Mouse (Mus musculus) hindbrain, embryonic 13.5 days (tissue): Measurements from ENCODE around the gene Gm20431. TPM values are rescaled to one million over a fixed set of nuclear protein-coding genes. Genes with fewer than 3 reads are reported as not detected.

Experiments
- ATAC-seq: fragments of 200-750 bp; cut with Nextera tagmentation; 2 replicates; pipeline ENCODE4 v1.8.0; 2017; ENCODE audit warnings: moderate TSS enrichment; ENCODE audit not compliant: low FRiP score
- H3K27ac ChIP-seq: fragments of 300-500 bp; sonication (generic); 2 replicates; pipeline ENCODE4 v1.5.1; 2015; ENCODE audit warnings: inconsistent platforms, mild to moderate bottlenecking, moderate library complexity
- H3K27me3 ChIP-seq: fragments of 300-500 bp; sonication (generic); 2 replicates; pipeline ENCODE4 v1.6.1; 2015; ENCODE audit warnings: mild to moderate bottlenecking, inconsistent platforms
- H3K36me3 ChIP-seq: fragments of 300-500 bp; sonication (generic); 2 replicates; pipeline ENCODE4 v1.6.1; 2015; ENCODE audit warnings: mild to moderate bottlenecking, inconsistent platforms
- H3K4me1 ChIP-seq: fragments of 300-500 bp; sonication (generic); replicated peaks from 2 replicates; pipeline ENCODE4 v1.6.1; 2015; ENCODE audit warnings: inconsistent platforms
- H3K4me2 ChIP-seq: fragments of 300-500 bp; sonication (generic); 2 replicates; pipeline ENCODE4 v1.6.1; 2015; ENCODE audit warnings: inconsistent platforms, mild to moderate bottlenecking, moderate library complexity
- H3K4me3 ChIP-seq: fragments of 300-500 bp; sonication (generic); 2 replicates; pipeline ENCODE4 v1.5.1; 2015; ENCODE audit warnings: mild to moderate bottlenecking, inconsistent platforms
- H3K9ac ChIP-seq: fragments of 300-500 bp; sonication (generic); 2 replicates; pipeline ENCODE4 v1.6.1; 2015; ENCODE audit warnings: mild to moderate bottlenecking, inconsistent platforms
- H3K9me3 ChIP-seq: fragments of 300-500 bp; sonication (generic); 2 replicates; pipeline ENCODE4 v1.6.1; 2016; ENCODE audit warnings: inconsistent platforms
- WGBS: fragments of 180-500 bp; shearing (Covaris S2); methylation state at CpG from one replicate; pipeline ENCODE4 v1.1.7; 2015; 5-methylcytosine and 5-hydroxymethylcytosine counted together
- polyA plus RNA-seq: library from polyadenylated mRNA; unstranded; fragments of >200 nt; fragmentation: Nextera tagmentation; extraction: Ambion mirVana; gene quantifications from 2 replicates; pipeline ENCODE4 v1.2.1, GENCODE M21; 2015

Gene Gm20431
- polyA plus RNA-seq, 1 experiment from 2014 or later, result 11.0 TPM

- Histone ChIP-seq H3K4me2 (no peak overlapping the region), H3K27me3 (peaks cover 34% of the 10 kb centered on the region), H3K9ac (no peak overlapping the region), H3K27ac (no peak overlapping the region), H3K36me3 (no peaks in the 10 kb centered on the region), H3K9me3 (0 out of 2 replicates have a peak, but pooled peaks cover 8% of the 10 kb centered on the region), H3K4me3 (no peak overlapping the region), H3K4me1 (peaks cover 4% of the 10 kb centered on the region)
- no peak for ATAC-seq
- 96% methylated on average over 7 of the region's 7 CpGs for WGBS
Measured at GRCm38 (mm10) chr2:167694963-167695362, 33.7 kb upstream of the Gm20431 start.

- WGBS, result 89% methylated on average over 1 of the region's 1 CpGs
- Histone ChIP-seq H3K27me3 (peaks cover 41% of the 10 kb centered on the region), H3K36me3 (no peaks in the 10 kb centered on the region), H3K4me3 (no peak overlapping the region), H3K9me3 (0 out of 2 replicates have a peak, but pooled peaks cover 8% of the 10 kb centered on the region), H3K4me2 (no peak overlapping the region), H3K27ac (no peak overlapping the region), H3K4me1 (peaks cover 11% of the 10 kb centered on the region), H3K9ac (no peak overlapping the region)
- no peak for ATAC-seq
Measured at GRCm38 (mm10) chr2:167694244-167694643, 32.9 kb upstream of the Gm20431 start.

GRCm38 (mm10) chr2:167693540-167693939 lies 32.2 kb upstream of the Gm20431 start:
- Histone ChIP-seq H3K27me3 (peaks cover 48% of the 10 kb centered on the region), H3K9ac (no peak overlapping the region), H3K4me2 (no peak overlapping the region), H3K4me3 (no peak overlapping the region), H3K9me3 (0 out of 2 replicates have a peak, but pooled peaks cover 8% of the 10 kb centered on the region), H3K4me1 (peaks cover 17% of the 10 kb centered on the region), H3K27ac (no peak overlapping the region), H3K36me3 (no peaks in the 10 kb centered on the region)
- ATAC-seq, result no peak
- WGBS, result 83% methylated on average over 2 of the region's 2 CpGs

- Histone ChIP-seq H3K4me1 (peaks cover 21% of the 10 kb centered on the region), H3K9ac (no peak overlapping the region), H3K36me3 (no peaks in the 10 kb centered on the region), H3K27me3 (peaks cover 55% of the 10 kb centered on the region), H3K9me3 (0 out of 2 replicates have a peak, but pooled peaks cover 8% of the 10 kb centered on the region), H3K4me3 (no peak overlapping the region), H3K4me2 (no peak overlapping the region), H3K27ac (no peak overlapping the region)
- ATAC-seq, result no peak
- 64% methylated on average over 3 of the region's 3 CpGs for WGBS
Measured at GRCm38 (mm10) chr2:167692831-167693230, 31.5 kb upstream of the Gm20431 start.

- 0 out of 2 replicates have a peak, but pooled peaks cover 8% of the 10 kb centered on the region for H3K9me3 ChIP-seq
- H3K9ac ChIP-seq, result no peak overlapping the region
- peaks cover 21% of the 10 kb centered on the region for H3K4me1 ChIP-seq
- no peak for ATAC-seq
- H3K36me3 ChIP-seq, result no peaks in the 10 kb centered on the region
- WGBS, result 90% methylated on average over 14 of the region's 14 CpGs
- H3K4me2 ChIP-seq, result no peak overlapping the region
- H3K27me3 ChIP-seq, result peaks cover 63% of the 10 kb centered on the region
- no peak overlapping the region for H3K4me3 ChIP-seq
- no peak overlapping the region for H3K27ac ChIP-seq
Measured at GRCm38 (mm10) chr2:167691871-167692661, 30.8 kb upstream of the Gm20431 start.

GRCm38 (mm10) chr2:167691410-167691809 lies 30.1 kb upstream of the Gm20431 start:
- H3K9me3 ChIP-seq, result 0 out of 2 replicates have a peak, but pooled peaks cover 8% of the 10 kb centered on the region
- WGBS, result 91% methylated on average over 6 of the region's 6 CpGs
- no peaks in the 10 kb centered on the region for H3K36me3 ChIP-seq
- peaks cover 69% of the 10 kb centered on the region for H3K27me3 ChIP-seq
- H3K9ac ChIP-seq, result no peak overlapping the region
- peaks cover 21% of the 10 kb centered on the region for H3K4me1 ChIP-seq
- H3K4me3 ChIP-seq, result no peak overlapping the region
- H3K4me2 ChIP-seq, result no peak overlapping the region
- H3K27ac ChIP-seq, result no peak overlapping the region
- ATAC-seq, result no peak

- ATAC-seq, result no peak
- H3K4me2 ChIP-seq, result no peak overlapping the region
- 0 out of 2 replicates have a peak overlapping the region, but pooled peaks have one; percentile 5 for H3K4me3 ChIP-seq
Measured at GRCm38 (mm10) chr2:167690962-167691311, 29.6 kb upstream of the Gm20431 start.

GRCm38 (mm10) chr2:167690219-167690961 lies 29.1 kb upstream of the Gm20431 start:
- H3K27ac ChIP-seq, result no peak overlapping the region
- no peak for ATAC-seq
- no peak overlapping the region; the same call in 1 of the 2 replicates for H3K9ac ChIP-seq

More at GRCm38 (mm10) chr2:167690962-167691311, 29.6 kb upstream of the Gm20431 start:
- H3K36me3 ChIP-seq, result no peaks in the 10 kb centered on the region
- H3K4me1 ChIP-seq, result peaks cover 21% of the 10 kb centered on the region
- peaks cover 74% of the 10 kb centered on the region for H3K27me3 ChIP-seq
- H3K9ac ChIP-seq, result no peak overlapping the region
- H3K9me3 ChIP-seq, result 0 out of 2 replicates have a peak, but pooled peaks cover 8% of the 10 kb centered on the region
- H3K27ac ChIP-seq, result no peak overlapping the region
- WGBS, result 87% methylated on average over 12 of the region's 12 CpGs

GRCm38 (mm10) chr2:167689501-167690218 lies 28.4 kb upstream of the Gm20431 start, which contains the start of gene Tmem189:
Gene Tmem189, minus strand, starts transcription at chr2:167689822.
- 0 out of 2 replicates have a peak, but pooled peaks have one; percentile 18 for ATAC-seq
- Histone ChIP-seq H3K4me1 (peaks cover 21% of the 10 kb centered on the region), H3K36me3 (no peaks in the 10 kb centered on the region), H3K9ac (peak within 1 kb of the TSS; percentile 69), H3K4me2 (peak within 1 kb of the TSS; percentile 84), H3K9me3 (no peaks in the 10 kb centered on the region), H3K4me3 (peak within 1 kb of the TSS; percentile 62), H3K27me3 (peaks cover 82% of the 10 kb centered on the region), H3K27ac (no peak within 1 kb of the TSS)
- under 1% methylated on average over 99 of the region's 99 CpGs for WGBS

More at GRCm38 (mm10) chr2:167690219-167690961, 29.1 kb upstream of the Gm20431 start:
- H3K4me1 ChIP-seq, result peaks cover 21% of the 10 kb centered on the region
- peak overlapping the region; percentile 62 for H3K4me3 ChIP-seq
- WGBS, result 61% methylated on average over 15 of the region's 15 CpGs
- peak overlapping the region; percentile 84 for H3K4me2 ChIP-seq
- peaks cover 80% of the 10 kb centered on the region for H3K27me3 ChIP-seq
- no peaks in the 10 kb centered on the region for H3K36me3 ChIP-seq
- 0 out of 2 replicates have a peak, but pooled peaks cover 6% of the 10 kb centered on the region for H3K9me3 ChIP-seq

GRCm38 (mm10) chr2:167688498-167689451 lies 27.5 kb upstream of the Gm20431 start, which contains the start of gene Cebpb:
Gene Cebpb, plus strand, starts transcription at chr2:167688915.
- Histone ChIP-seq H3K36me3 (no peaks in the 10 kb centered on the region), H3K4me2 (peak within 1 kb of the TSS; percentile 84), H3K9me3 (no peaks in the 10 kb centered on the region), H3K9ac (peak within 1 kb of the TSS; percentile 69), H3K27me3 (peaks cover 85% of the 10 kb centered on the region), H3K4me3 (peak within 1 kb of the TSS; percentile 62), H3K27ac (no peak within 1 kb of the TSS), H3K4me1 (peaks cover 21% of the 10 kb centered on the region)
- under 1% methylated on average over 118 of the region's 147 CpGs for WGBS
- peak; percentile 47 for ATAC-seq

- peak overlapping the region; percentile 69 for H3K9ac ChIP-seq
- 28% methylated on average over 12 of the region's 12 CpGs for WGBS
Measured at GRCm38 (mm10) chr2:167688126-167688497, 26.8 kb upstream of the Gm20431 start.

More at GRCm38 (mm10) chr2:167688126-167688497, 26.8 kb upstream of the Gm20431 start:
- H3K9me3 ChIP-seq, result no peaks in the 10 kb centered on the region
- H3K36me3 ChIP-seq, result no peaks in the 10 kb centered on the region
- H3K4me1 ChIP-seq, result peaks cover 21% of the 10 kb centered on the region
- no peak overlapping the region for H3K27ac ChIP-seq
- ATAC-seq, result peak; percentile 30; the same call in 1 of the 2 replicates
- peak overlapping the region; percentile 62 for H3K4me3 ChIP-seq
- peaks cover 81% of the 10 kb centered on the region for H3K27me3 ChIP-seq
- H3K4me2 ChIP-seq, result peak overlapping the region; percentile 84
